Mouse (Mus musculus) G1E (cell line): ENCODE measurements around the gene Eipr1. TPM values are rescaled to one million over a fixed set of nuclear protein-coding genes. Genes with fewer than 3 reads are reported as not detected.

ENCODE experiments used
- ATAC-seq: 2 replicates; pipeline ENCODE4 v1.8.0; 2016; ENCODE audit warnings: mild to moderate bottlenecking; ENCODE audit not compliant: insufficient number of reproducible peaks, poor library complexity, low FRiP score, severe bottlenecking; ENCODE audit errors: extremely low read depth
- DNase-seq: peaks from one replicate; pipeline ENCODE4 v3.0.0; 2012; ENCODE audit warnings: low spot score
- H3K27me3 ChIP-seq: 2 replicates; pipeline ENCODE4 v1.6.1; 2012; ENCODE audit warnings: mild to moderate bottlenecking, low read length, inconsistent platforms; ENCODE audit not compliant: insufficient read depth
- H3K36me3 ChIP-seq: replicated peaks from 2 replicates; pipeline ENCODE3; 2012; ENCODE audit warnings: mild to moderate bottlenecking, inconsistent platforms
- H3K4me1 ChIP-seq: 2 replicates; pipeline ENCODE4 v1.6.1; 2012; ENCODE audit warnings: low read depth, low read length, inconsistent platforms, mixed read lengths; ENCODE audit not compliant: insufficient read depth
- H3K4me3 ChIP-seq: 2 replicates; pipeline ENCODE4 v1.5.1; 2012; ENCODE audit warnings: low read depth, mild to moderate bottlenecking, inconsistent platforms, low read length, moderate library complexity, mixed read lengths
- H3K9me3 ChIP-seq: replicated peaks from 2 replicates; pipeline ENCODE4 v1.6.1; 2012; ENCODE audit warnings: inconsistent platforms
- CTCF ChIP-seq: IDR thresholded peaks from 2 replicates; pipeline ENCODE4 v1.5.1; 2012; ENCODE audit warnings: low read depth, low read length, inconsistent platforms, mixed read lengths
- GATA1 ChIP-seq: IDR thresholded peaks from 2 replicates; pipeline ENCODE4 v1.6.1; 2012; ENCODE audit warnings: borderline replicate concordance, low read length, inconsistent platforms, mixed read lengths
- GATA2 ChIP-seq: IDR thresholded peaks from 2 replicates; pipeline ENCODE4 v1.6.1; 2012; ENCODE audit warnings: low read depth, low read length, inconsistent platforms, borderline replicate concordance
- POLR2AphosphoS5 ChIP-seq: IDR thresholded peaks from 2 replicates; pipeline ENCODE4 v1.6.1; 2012; ENCODE audit warnings: low read depth, low read length, inconsistent platforms; ENCODE audit not compliant: insufficient replicate concordance
- TAL1 ChIP-seq: conservative IDR thresholded peaks from 2 replicates; pipeline ENCODE4 v1.6.1; 2012; ENCODE audit warnings: low read depth, low read length, inconsistent platforms, mixed read lengths
- polyA plus RNA-seq: library from polyadenylated mRNA; stranded (reverse); fragments of >175 nt; gene quantifications from 2 replicates; pipeline ENCODE4 v1.2.3, GENCODE M21; 2012
- total RNA-seq, 2 experiments: library from RNA; stranded (forward) in 1 of 2; stranded (reverse) in 1 of 2; fragments of 200-1000 nt in 1 of 2; fragments of >200 nt in 1 of 2; fragmentation: Nextera tagmentation in 1 of 2; gene quantifications; 2 replicates each; pipeline ENCODE4 v1.2.3; 2014 to 2017

Eipr1 gene
- total and polyA plus RNA-seq, 3 experiments, result 11.0 to 52.8 (median 22.4) TPM

DNA sequence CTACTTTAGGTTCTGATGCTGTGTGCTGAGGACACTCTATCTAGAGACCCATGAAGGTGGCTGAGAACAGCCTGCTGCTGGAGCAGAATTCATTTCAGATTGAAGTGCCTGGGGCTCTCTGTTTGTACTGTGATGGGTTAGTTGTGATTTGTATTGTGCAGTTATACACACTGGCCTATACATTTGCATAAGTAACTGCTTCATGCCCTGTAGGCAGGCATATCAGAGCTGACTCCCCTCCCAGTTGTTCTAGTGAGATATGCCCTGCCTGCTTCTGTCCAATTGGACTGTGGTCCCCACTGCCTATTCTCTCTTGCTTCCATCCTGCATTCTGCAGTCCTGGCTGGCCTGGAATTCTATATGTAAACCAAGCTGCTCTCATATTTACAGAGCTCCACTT lies 128.9 kb downstream of the Eipr1 start:
- Histone ChIP-seq H3K4me3 (no peak overlapping the region), H3K9me3 (no peaks in the 10 kb centered on the region), H3K27me3 (no peaks in the 10 kb centered on the region), H3K36me3 (peaks cover 19% of the 10 kb centered on the region), H3K4me1 (no peaks in the 10 kb centered on the region)
- ATAC-seq, result no peak; the same call in 1 of the 2 replicates
- TF ChIP-seq CTCF, result no peak
- TF ChIP-seq POLR2AphosphoS5, result no peak
- no peak for TF ChIP-seq TAL1
- TF ChIP-seq GATA2, result no peak
- TF ChIP-seq GATA1, result no peak
- no peak for DNase-seq

DNA sequence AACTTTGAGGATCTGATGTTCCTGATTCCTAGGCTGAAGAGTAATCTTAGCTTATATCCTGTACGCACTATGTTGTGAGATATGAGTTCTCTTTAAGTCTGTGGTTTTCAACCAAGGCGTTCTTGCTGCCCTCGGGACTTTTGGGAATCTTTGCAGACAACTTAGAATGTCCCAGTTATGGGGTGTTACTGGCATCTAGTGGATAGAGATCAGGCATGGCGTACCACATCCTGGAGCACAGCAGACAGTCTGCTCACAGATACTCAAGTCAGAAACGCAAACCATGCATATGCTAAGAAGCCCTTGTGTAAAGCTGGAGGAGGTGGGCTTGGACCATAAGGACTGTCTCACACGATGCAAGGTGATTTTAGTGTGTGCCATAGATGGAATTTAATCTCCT lies 136.1 kb downstream of the Eipr1 start:
- H3K27me3 ChIP-seq, result no peaks in the 10 kb centered on the region
- no peaks in the 10 kb centered on the region for H3K4me1 ChIP-seq
- TF ChIP-seq GATA2 (no peak), CTCF (no peak), POLR2AphosphoS5 (no peak), GATA1 (no peak), TAL1 (no peak)
- peaks cover 2% of the 10 kb centered on the region for H3K9me3 ChIP-seq
- H3K4me3 ChIP-seq, result no peak overlapping the region
- ATAC-seq (no peak), DNase-seq (no peak)
- no peaks in the 10 kb centered on the region for H3K36me3 ChIP-seq

DNA sequence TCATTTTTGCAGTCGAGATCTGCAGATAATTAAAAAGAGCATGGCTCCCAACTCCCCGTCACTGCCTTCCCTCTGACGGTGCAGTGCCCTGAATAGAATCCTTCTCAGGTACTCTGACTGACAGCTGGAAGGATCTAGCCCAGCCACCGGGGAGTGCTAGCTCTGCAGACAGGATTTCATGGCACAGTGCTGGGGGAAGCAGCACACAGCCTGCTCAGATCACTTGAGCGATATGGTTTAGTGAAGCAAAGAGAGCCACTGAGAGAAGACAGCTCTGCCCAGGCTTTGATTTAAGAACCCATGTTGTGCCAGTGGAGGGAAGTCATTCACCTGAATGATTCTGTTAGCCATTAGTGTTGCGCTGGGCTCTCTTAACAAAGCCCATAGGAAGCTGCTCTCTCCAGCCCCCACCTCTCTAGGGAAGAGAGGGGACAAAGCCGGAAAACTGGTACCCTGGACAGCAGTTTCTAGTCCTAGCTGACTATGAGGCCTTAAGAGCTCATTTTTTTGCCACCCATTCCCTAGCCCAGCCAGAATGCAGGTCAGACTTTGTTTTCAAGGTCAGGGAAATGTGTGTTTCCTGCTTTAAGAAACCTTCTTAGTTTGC lies 137.6 kb downstream of the Eipr1 start:
- Histone ChIP-seq H3K36me3 (no peaks in the 10 kb centered on the region), H3K4me1 (no peaks in the 10 kb centered on the region), H3K27me3 (no peaks in the 10 kb centered on the region), H3K9me3 (peaks cover 5% of the 10 kb centered on the region), H3K4me3 (no peak overlapping the region)
- TF ChIP-seq GATA1 (no peak), GATA2 (no peak), POLR2AphosphoS5 (no peak), CTCF (no peak), TAL1 (no peak)
- no peak for DNase-seq
- no peak for ATAC-seq

DNA sequence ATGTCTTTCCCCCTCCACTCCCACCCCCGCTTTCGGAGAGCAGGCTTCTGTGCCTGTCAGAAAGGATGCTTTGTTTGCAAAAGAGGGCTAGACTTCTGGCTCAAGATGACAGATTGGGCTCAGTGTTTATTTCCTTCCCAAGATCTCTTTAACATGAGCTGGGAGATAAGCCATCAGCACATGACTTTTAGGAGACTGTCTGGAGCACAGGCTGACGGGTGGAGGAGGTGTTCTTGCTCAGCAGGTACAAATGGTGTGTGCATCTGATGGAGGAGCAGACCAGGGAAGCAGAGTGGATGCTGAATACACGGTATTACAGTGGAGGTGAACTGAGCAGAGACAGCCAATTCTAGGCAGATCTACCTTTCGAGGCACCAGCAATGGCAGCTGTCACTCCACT lies 139.9 kb downstream of the Eipr1 start:
- Histone ChIP-seq H3K27me3 (no peaks in the 10 kb centered on the region), H3K4me1 (no peaks in the 10 kb centered on the region), H3K9me3 (peaks cover 5% of the 10 kb centered on the region), H3K4me3 (no peak overlapping the region), H3K36me3 (no peaks in the 10 kb centered on the region)
- DNase-seq (no peak), ATAC-seq (no peak)
- TF ChIP-seq GATA2, result no peak

DNA sequence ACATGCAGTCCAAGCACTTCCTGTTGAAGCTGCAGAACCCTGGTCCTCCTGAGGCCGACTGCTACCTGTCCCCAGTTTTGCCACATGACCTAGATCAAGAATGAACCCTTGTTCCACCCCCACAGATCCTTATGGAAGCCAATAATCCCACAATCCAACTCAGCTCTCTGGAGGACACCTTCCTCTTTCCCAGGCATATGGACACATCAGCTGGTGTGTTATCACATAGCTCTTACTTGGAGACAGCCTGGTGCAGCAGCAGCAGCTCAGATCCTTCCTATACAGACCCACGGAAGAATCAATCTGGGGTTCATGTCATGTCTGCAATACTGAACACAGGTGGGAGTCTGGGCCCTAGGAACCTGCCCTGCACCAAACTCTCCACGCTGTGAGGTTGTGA lies 145.0 kb downstream of the Eipr1 start:
- no peak for DNase-seq
- Histone ChIP-seq H3K4me3 (no peak overlapping the region), H3K4me1 (no peaks in the 10 kb centered on the region), H3K27me3 (no peaks in the 10 kb centered on the region), H3K36me3 (no peaks in the 10 kb centered on the region), H3K9me3 (peaks cover 7% of the 10 kb centered on the region)
- TF ChIP-seq TAL1 (no peak), POLR2AphosphoS5 (no peak), CTCF (no peak), GATA2 (no peak), GATA1 (no peak)
- no peak for ATAC-seq

DNA sequence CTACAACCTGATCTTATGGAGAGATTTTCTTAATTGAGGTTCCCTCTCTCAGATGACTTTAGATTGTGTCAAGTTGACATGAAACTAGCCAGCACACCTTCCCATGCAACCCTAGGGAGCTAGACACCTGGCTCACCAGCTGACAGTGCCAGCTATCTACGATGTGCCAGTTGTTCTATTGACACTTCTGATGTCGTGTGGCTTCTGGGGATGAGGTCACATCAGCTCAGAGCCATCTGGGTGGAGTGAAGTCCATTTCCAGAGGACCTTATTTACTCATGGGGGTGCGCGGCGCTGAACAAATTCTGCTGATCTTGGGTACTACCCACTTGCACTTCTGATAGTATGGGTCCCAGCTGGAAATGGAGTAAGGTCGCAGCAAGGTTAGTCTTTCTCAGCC lies 146.7 kb downstream of the Eipr1 start:
- ATAC-seq (no peak), DNase-seq (no peak)
- H3K4me1 ChIP-seq, result no peaks in the 10 kb centered on the region
- peaks cover 7% of the 10 kb centered on the region for H3K9me3 ChIP-seq
- no peaks in the 10 kb centered on the region for H3K27me3 ChIP-seq
- TF ChIP-seq TAL1 (no peak), GATA1 (no peak), CTCF (no peak), POLR2AphosphoS5 (no peak), GATA2 (no peak)
- H3K36me3 ChIP-seq, result no peaks in the 10 kb centered on the region
- H3K4me3 ChIP-seq, result no peak overlapping the region

DNA sequence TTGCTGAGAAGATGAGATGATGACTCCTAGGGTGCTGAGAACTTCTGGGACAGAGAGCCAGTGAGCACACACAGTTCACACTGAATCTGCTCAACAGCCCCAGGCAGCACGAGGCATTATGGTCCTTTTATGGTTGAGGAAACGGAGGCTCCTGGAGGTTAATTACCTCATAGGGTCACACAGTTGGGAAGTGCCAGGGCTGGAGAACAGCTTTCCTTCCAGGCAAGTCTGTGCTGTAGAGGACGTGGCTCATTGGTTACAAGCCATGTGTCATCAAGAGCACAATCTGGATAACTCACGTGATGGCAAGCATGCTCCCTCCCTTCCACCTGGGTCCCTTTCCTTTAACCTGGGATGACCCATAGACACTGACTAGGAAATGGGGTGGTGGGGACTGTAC lies 148.1 kb downstream of the Eipr1 start:
- Histone ChIP-seq H3K4me3 (no peak overlapping the region), H3K9me3 (peaks cover 5% of the 10 kb centered on the region), H3K27me3 (no peaks in the 10 kb centered on the region), H3K36me3 (no peaks in the 10 kb centered on the region), H3K4me1 (no peaks in the 10 kb centered on the region)
- TF ChIP-seq GATA1 (no peak), TAL1 (no peak), POLR2AphosphoS5 (no peak), GATA2 (no peak), CTCF (no peak)
- DNase-seq (no peak), ATAC-seq (no peak)
